Mouse (Mus musculus) megakaryocyte-erythroid progenitor cell, adult 5-6 weeks (primary cell): ENCODE results near the gene Sema3e. TPM values are rescaled to one million over a fixed set of nuclear protein-coding genes. Genes with fewer than 3 reads are reported as not detected.

ENCODE experiments used
- ATAC-seq: replicated peaks from 2 replicates; pipeline ENCODE4 v1.8.0; 2016; ENCODE audit warnings: mild to moderate bottlenecking, inconsistent platforms; ENCODE audit not compliant: severe bottlenecking, poor library complexity, low FRiP score, low TSS enrichment
- total RNA-seq, 2 experiments: library from RNA; stranded (forward) in 1 of 2; stranded (reverse) in 1 of 2; fragments of 200-1000, 215-1000 nt in 1 of 2; fragments of >200 nt in 1 of 2; fragmentation: Nextera tagmentation in 1 of 2; gene quantifications; 2 replicates each; pipeline ENCODE4 v1.2.3; 2014 to 2017

Gene Sema3e
- total RNA-seq (2014; fragmentation: Nextera tagmentation) (not detected in 2 replicates), total RNA-seq (2017) (not detected in 2 replicates)

- no peak for ATAC-seq
These were observed at the start of gene Sema3e for GRCm38 (mm10) chr5:14025205-14026124. Gene Sema3e, plus strand, starts transcription at chr5:14025276.

GRCm38 (mm10) chr5:13977576-13977975 is 47.5 kb upstream of the Sema3e start:
- no peak for ATAC-seq

DNA sequence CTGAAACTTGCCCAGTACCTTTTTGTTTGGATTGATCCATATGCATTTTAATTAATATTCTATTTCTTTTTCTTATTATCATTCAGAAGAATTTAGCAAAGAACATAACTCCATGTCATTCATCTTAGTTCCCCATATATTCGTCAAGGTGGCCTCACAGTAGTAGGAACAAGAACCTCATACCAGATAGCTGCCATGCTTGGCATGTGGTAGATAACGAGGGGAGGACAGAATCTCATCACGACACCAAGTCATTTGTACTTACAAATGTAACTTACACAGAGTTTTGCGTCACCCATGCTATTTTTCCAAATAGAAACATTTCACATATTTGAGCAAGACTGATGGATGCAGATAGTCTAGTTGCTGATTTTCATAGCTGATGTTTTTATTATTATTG is 45.9 kb upstream of the Sema3e start:
- ATAC-seq: no peak

DNA sequence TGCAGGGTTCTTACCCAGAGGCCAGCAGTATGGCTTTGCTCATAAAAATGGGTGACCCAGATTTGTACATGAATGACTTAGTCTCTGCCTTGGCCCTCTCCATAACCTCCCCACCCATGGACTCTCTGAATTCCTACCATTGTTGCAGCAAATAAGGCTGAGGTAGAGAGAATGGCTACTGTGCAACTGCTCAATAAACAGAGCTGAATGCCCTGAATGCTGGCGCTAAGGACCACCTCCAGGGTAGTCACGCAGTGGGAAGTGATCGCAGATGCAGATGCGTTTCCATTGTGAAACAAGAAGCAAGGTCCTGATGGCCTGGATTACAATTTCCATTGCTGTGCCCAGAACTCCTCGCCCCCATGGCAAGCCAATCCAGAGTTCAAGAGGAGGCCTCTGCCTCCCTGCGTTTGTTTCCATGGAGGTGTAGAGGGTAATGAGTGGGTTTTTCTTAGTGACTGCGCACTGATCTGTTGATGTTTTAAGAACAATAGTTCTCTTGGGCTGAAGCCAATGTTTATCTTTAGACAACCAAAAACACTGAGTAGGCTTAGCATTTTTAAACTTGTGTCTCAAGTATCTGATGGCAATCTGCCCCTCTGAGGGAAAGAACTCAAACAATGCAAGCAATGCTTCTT is 42.5 kb upstream of the Sema3e start:
- no peak for ATAC-seq

- no peak for ATAC-seq
These were observed 41.5 kb upstream of the Sema3e start for GRCm38 (mm10) chr5:13983608-13984007.

- no peak for ATAC-seq
These were observed 39.4 kb upstream of the Sema3e start for GRCm38 (mm10) chr5:13985669-13986068.

GRCm38 (mm10) chr5:13987123-13987522 is 38.0 kb upstream of the Sema3e start:
- no peak for ATAC-seq

DNA sequence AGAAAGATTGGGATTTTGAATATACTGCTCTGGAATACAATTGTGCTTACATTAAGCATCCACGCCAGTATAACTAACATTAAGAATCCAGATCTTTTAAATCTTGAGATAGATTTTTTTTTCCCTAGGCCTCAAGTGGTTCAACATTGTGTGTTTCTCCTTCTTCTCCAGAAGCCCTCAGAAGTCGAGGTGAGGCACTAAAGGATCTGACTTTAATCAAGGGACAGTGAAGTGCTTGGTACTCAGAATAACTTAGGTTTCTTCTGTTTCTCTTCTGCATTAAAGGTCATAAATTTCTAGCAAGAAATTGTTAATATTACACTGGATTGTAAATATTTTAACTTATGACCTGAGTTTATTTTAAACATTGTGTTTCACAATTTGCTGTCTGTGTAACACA is 37.1 kb upstream of the Sema3e start:
- no peak for ATAC-seq

GRCm38 (mm10) chr5:13992734-13993396 is 32.2 kb upstream of the Sema3e start:
- no peak for ATAC-seq

- ATAC-seq: no peak
These were observed 3.3 kb downstream of the Sema3e start for GRCm38 (mm10) chr5:14028341-14028740.

- ATAC-seq: no peak
These were observed 5.7 kb downstream of the Sema3e start for GRCm38 (mm10) chr5:14030796-14031195.

DNA sequence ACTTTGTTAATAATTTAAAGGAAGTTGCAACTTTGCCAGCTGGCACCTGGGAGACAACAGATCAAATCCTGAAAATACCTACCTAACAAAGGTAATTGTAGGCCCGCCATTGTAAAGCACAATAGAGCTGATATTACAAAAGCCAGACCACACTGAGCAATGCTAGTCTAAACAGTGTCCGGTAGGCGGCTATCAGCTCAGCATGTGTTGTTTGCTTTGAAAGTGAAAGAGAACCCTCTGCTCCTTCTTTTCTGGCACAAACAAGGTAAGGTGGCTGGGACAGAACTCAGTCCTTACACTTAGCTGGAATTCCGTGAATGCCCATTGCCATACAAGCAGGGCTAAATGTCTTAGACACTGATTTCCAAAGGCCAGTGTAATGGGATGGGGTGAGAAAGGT is 7.0 kb downstream of the Sema3e start:
- ATAC-seq: no peak

DNA sequence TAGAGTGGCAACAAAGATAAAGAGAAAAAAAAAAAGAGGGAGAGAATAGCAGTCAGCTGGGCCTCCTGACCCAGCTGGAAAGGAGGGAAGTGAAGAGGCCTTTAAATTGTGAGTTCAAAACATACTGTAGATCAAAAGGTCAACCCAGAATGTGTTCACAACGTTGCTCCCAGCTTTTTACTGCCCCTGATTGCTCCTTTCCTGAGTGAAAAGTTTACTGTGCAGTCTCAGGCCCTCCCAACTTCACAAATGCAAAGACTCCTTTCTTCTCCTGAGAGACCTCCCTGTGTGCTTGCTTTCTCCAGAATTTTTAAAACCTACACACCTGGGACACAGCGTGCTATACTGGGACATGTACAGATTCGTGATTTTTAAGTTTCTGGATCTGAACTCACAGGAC is 8.2 kb downstream of the Sema3e start:
- no peak for ATAC-seq

DNA sequence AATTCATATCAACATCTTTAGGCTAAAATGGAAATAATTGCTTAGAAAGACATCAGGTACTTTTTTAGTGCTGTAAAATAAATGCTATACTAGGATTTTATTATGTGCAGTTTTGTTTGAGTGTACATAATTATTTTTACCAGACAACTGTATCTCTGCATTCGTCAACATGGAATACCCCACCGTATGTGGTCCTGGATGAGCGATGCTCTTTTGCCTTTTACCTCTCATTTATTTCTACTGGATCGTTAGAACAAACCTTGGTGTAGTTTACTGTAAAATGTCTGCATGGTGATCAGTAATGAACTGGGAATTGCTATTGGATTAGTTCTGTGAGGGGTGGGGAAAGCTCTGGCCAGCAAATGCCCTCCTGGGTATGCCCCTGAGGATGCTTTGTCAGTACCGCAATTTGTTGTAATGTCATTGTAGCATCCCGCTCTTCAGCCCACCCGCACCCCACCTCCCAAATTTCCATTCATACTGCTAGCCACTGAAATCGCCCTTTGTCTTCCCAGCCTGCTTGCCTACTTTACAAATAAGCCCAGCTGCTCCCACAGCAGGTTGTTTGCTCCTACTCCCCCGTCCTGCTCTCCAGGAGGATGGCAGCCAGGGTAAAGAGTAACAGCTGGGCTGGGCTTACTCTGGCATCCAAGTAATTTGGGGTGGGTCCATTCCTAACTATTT is 13.9 kb downstream of the Sema3e start:
- ATAC-seq: no peak

GRCm38 (mm10) chr5:14040208-14040607 is 15.1 kb downstream of the Sema3e start:
- no peak for ATAC-seq

DNA sequence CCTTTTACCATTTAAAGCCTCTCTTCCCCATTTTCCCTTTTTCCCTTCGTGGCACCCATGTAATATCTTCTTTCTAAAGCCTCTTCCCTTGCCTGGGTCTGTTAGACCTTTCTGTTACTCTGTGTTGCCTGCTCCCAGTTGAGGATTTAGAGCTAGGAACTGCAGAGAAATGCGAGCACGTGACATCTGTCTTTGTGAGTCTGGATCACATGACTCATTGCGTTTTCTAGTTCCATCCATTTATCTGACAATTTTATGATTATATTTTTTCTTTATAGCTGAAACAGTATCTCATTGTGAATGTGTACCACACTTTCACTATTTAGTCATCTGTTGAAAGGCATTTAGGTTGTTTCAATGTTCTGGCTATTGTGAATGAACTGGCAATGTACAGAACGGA is 18.0 kb downstream of the Sema3e start:
- no peak for ATAC-seq

GRCm38 (mm10) chr5:14043983-14044382 is 18.9 kb downstream of the Sema3e start:
- no peak for ATAC-seq

DNA sequence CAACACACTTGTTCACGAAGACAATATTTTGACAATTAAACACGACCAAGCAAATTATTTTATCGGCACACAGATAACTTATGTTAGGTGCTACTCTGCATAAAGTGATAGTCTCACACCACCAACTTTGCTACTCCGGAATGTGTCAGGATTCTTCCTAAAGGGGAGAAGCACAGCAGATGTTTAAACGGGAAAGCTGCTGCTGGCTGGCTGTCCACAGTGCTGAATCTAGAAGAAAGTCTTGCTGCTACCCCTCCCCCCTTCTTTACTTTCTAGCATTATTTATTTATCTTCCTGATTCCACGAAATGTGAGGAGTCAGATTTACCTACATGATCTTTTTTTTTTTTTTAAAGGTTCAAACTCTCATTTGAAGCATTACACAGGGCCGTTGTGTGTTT is 23.6 kb downstream of the Sema3e start:
- ATAC-seq: no peak

GRCm38 (mm10) chr5:14054472-14054871 is 29.4 kb downstream of the Sema3e start:
- ATAC-seq: no peak
